Mouse (Mus musculus) lung, postnatal 0 days (tissue): ENCODE measurements around the gene Zc3h14.

Source experiments
- CTCF ChIP-seq: IDR thresholded peaks from 2 replicates; pipeline ENCODE4 v1.5.1; 2016; ENCODE audit warnings: antibody characterized with exemption, mild to moderate bottlenecking
- EP300 ChIP-seq: IDR thresholded peaks from 2 replicates; pipeline ENCODE4 v1.6.1; 2016; ENCODE audit warnings: antibody characterized with exemption, mild to moderate bottlenecking, control low read depth

DNA sequence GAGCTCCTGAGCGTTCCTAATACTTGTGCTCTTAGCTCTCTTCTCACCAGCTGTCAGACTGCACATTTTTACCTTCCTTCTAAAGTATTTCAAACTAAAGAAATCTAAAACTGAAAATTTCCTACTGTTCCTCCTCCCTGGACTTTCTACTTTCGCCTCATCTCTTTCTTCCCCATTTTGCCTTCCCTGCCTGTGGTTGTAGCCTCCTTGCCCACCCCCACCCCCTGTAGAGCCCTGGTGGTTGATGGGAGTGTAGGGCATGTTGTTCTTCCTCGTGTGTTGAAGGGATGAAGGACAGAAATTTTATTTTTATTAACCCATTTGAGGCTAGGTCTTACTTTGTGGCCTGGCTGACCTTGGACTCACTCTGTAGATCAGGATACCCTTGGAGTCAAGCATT lies 30.7 kb downstream of the Zc3h14 start:
- TF ChIP-seq CTCF (no peak), EP300 (no peak)
